Mouse (Mus musculus) hindbrain, embryonic 12.5 days (tissue): ENCODE data around the gene Gak. TPM values are rescaled to one million over a fixed set of nuclear protein-coding genes. Genes with fewer than 3 reads are reported as not detected.

Experiments
- ATAC-seq: fragments of 200-750 bp; cut with Nextera tagmentation; 2 replicates; pipeline ENCODE4 v1.8.0; 2017; ENCODE audit warnings: moderate TSS enrichment; ENCODE audit not compliant: low FRiP score
- H3K27ac ChIP-seq: fragments of 300-500 bp; sonication (generic); 2 replicates; pipeline ENCODE4 v1.5.1; 2016; ENCODE audit warnings: mild to moderate bottlenecking
- H3K27me3 ChIP-seq: fragments of 300-500 bp; sonication (generic); 2 replicates; pipeline ENCODE4 v1.6.1; 2016; ENCODE audit warnings: mild to moderate bottlenecking
- H3K36me3 ChIP-seq: fragments of 300-500 bp; sonication (generic); 2 replicates; pipeline ENCODE4 v1.6.1; 2016; ENCODE audit warnings: mild to moderate bottlenecking
- H3K4me1 ChIP-seq: fragments of 300-500 bp; sonication (generic); 2 replicates; pipeline ENCODE4 v1.6.1; 2016
- H3K4me2 ChIP-seq: fragments of 300-500 bp; sonication (generic); replicated peaks from 2 replicates; pipeline ENCODE4 v1.6.1; 2016; ENCODE audit warnings: mild to moderate bottlenecking
- H3K4me3 ChIP-seq: fragments of 300-500 bp; sonication (generic); 2 replicates; pipeline ENCODE4 v1.5.1; 2016; ENCODE audit warnings: mild to moderate bottlenecking
- H3K9ac ChIP-seq: fragments of 300-500 bp; sonication (generic); 2 replicates; pipeline ENCODE4 v1.6.1; 2016; ENCODE audit warnings: mild to moderate bottlenecking, moderate library complexity
- H3K9me3 ChIP-seq: fragments of 300-500 bp; sonication (generic); replicated peaks from 2 replicates; pipeline ENCODE4 v1.6.1; 2016; ENCODE audit warnings: mild to moderate bottlenecking
- WGBS: fragments of 180-500 bp; shearing (Covaris S2); methylation state at CpG from one replicate; pipeline ENCODE4 v1.1.7; 2016; 5-methylcytosine and 5-hydroxymethylcytosine counted together
- polyA plus RNA-seq: library from polyadenylated mRNA; unstranded; fragments of >200 nt; fragmentation: Nextera tagmentation; extraction: Ambion mirVana; gene quantifications from 2 replicates; pipeline ENCODE4 v1.2.1, GENCODE M21; 2016

Gene Gak
- polyA plus RNA-seq, 1 experiment from 2014 or later, result 54.3 TPM

DNA sequence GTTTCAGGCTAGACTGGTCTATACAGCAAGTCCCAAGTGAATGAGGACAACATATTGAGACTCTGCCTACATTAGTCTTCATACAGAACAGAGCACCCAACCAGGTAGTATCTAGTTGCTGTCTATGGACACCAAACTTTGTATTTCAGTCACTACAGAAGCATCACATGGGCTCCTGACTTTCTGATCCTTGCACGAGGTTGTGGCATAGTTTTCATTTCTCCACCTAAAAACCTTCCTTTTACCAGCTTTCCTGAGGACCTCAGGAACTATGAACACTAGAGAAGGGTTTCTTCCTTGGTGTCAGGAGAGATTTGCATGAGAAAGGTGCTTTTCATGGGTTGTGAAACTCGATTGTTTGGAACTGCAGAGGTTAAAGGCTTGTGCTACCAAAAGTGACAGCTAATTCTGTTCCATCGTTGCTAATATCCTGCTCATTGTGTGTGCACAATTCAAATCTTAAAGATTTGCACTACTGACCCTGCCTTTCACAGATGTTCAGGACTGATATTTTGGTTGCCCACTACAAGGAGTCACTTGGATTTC lies 38.9 kb upstream of the Gak start:
- H3K4me2 ChIP-seq, result peak overlapping the region; percentile 77
- peaks cover 15% of the 10 kb centered on the region for H3K4me1 ChIP-seq
- peak overlapping the region; percentile 85; the same call in 1 of the 2 replicates for H3K27ac ChIP-seq
- H3K36me3 ChIP-seq, result peaks cover 16% of the 10 kb centered on the region
- no peaks in the 10 kb centered on the region for H3K27me3 ChIP-seq
- WGBS, result 12% methylated on average over 3 of the region's 3 CpGs
- H3K4me3 ChIP-seq, result peak overlapping the region; percentile 47
- peak overlapping the region; percentile 68 for H3K9ac ChIP-seq
- no peak for ATAC-seq
- H3K9me3 ChIP-seq, result no peaks in the 10 kb centered on the region

DNA sequence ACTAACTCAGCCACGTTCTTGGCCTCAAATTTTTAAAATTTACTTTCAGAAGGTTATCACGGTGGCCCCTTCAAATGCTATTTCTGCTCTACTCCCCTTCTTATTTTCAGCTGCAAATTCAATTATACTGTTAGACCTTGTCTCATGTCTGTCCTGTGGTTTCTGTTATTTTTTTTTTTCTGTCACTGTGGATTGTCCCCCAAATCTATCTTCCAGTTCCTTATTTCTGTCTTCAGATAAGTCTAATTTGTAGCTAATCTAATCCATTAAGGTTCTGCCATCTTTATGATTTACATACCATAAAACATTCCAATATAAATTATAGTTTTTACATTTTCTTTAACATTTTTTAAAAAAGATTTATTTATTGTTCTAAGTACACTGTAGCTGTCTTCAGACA lies 37.8 kb upstream of the Gak start:
- no peak overlapping the region for H3K4me2 ChIP-seq
- no peak overlapping the region for H3K27ac ChIP-seq
- WGBS, result 80% methylated on average over 2 of the region's 2 CpGs
- no peak for ATAC-seq
- H3K36me3 ChIP-seq, result peaks cover 11% of the 10 kb centered on the region
- H3K27me3 ChIP-seq, result no peaks in the 10 kb centered on the region
- no peaks in the 10 kb centered on the region for H3K9me3 ChIP-seq
- no peak overlapping the region for H3K4me3 ChIP-seq
- H3K9ac ChIP-seq, result no peak overlapping the region
- H3K4me1 ChIP-seq, result peaks cover 15% of the 10 kb centered on the region

DNA sequence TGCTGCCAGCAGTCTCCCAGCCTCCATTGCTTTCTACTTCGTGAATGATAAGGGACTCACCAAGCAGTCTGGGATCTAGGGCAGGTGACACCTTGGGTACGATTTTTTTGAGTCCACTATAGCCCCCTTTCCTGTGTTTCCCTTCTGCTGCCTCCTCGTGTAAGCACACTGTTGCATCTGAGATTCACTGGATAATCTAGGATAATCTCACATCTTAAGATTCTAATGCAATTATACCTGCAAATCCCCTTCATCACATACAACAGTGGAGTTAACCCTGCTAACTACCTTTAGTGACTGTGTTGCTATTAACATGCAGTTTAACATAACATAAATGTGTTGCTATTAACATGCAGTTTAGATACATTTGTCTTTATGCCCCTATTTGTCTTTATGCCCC lies 35.5 kb upstream of the Gak start:
- ATAC-seq, result no peak
- no peak overlapping the region for H3K9ac ChIP-seq
- H3K27me3 ChIP-seq, result no peaks in the 10 kb centered on the region
- H3K9me3 ChIP-seq, result no peaks in the 10 kb centered on the region
- H3K27ac ChIP-seq, result no peak overlapping the region
- no peaks in the 10 kb centered on the region for H3K36me3 ChIP-seq
- WGBS, result 53% methylated on average over 3 of the region's 3 CpGs
- peaks cover 12% of the 10 kb centered on the region for H3K4me1 ChIP-seq
- H3K4me2 ChIP-seq, result no peak overlapping the region
- no peak overlapping the region for H3K4me3 ChIP-seq

DNA sequence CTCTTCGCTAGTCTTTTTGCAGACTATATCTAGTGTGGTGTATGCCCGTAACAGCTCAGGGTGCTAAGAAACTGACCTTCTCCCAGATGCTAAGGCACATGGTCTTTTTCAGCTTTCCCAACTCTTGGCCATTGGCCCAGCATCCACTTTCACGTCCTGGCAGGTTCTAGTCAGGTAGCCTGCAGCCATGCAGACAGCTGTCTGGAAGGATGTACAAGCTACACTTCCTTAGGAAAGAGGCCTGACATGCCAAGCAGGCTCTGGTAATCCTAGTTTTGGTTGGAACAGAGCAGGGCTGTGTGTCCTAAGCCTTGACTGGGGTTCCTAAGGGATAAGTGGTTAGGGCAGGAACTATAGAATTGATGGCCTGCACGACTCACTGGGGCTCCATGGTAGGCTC lies 33.2 kb upstream of the Gak start:
- Histone ChIP-seq H3K4me2 (no peak overlapping the region), H3K27ac (no peak overlapping the region), H3K9me3 (no peaks in the 10 kb centered on the region), H3K27me3 (no peaks in the 10 kb centered on the region), H3K4me1 (peaks cover 14% of the 10 kb centered on the region), H3K4me3 (no peak overlapping the region), H3K9ac (no peak overlapping the region), H3K36me3 (no peaks in the 10 kb centered on the region)
- no peak for ATAC-seq
- 87% methylated on average over 4 of the region's 4 CpGs for WGBS

DNA sequence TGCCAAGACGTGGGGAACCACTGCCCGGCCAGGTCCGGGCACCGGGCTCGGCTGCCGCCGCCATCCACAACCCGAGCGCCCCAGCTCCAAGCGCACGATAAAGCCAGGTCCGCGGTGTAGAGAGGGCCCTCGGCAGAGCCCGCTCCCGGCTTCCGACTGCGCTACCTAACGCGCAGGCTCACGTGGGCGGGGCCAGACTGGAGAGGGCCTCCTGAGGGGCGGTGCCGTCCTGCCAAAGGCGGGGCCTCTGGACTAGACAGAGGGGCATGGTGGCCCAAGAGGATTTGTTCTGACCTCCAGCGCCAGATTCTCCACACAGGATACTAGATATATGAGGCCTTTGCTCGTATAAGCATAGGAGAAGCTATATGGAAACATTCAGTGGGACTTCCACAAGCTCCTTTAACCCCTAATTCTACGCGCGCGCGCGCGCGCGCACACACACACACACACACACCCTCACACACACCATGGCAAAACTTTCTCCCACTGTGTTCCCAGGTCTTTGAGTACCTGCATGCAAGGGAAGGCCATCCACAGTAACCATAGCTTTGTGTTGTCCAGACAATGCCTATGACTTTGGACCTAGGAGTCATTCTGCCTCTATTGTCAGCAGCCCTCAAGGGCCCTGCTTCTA lies 31.2 kb upstream of the Gak start:
- H3K4me2 ChIP-seq, result peak overlapping the region; percentile 87
- H3K27ac ChIP-seq, result peak overlapping the region; percentile 66
- no peaks in the 10 kb centered on the region for H3K27me3 ChIP-seq
- WGBS, result 14% methylated on average over 36 of the region's 36 CpGs
- peaks cover 12% of the 10 kb centered on the region; the same call in 1 of the 2 replicates for H3K36me3 ChIP-seq
- H3K9me3 ChIP-seq, result no peaks in the 10 kb centered on the region
- H3K4me3 ChIP-seq, result peak overlapping the region; percentile 86
- H3K9ac ChIP-seq, result peak overlapping the region; percentile 92
- peaks cover 14% of the 10 kb centered on the region for H3K4me1 ChIP-seq
- peak; percentile 99 for ATAC-seq

DNA sequence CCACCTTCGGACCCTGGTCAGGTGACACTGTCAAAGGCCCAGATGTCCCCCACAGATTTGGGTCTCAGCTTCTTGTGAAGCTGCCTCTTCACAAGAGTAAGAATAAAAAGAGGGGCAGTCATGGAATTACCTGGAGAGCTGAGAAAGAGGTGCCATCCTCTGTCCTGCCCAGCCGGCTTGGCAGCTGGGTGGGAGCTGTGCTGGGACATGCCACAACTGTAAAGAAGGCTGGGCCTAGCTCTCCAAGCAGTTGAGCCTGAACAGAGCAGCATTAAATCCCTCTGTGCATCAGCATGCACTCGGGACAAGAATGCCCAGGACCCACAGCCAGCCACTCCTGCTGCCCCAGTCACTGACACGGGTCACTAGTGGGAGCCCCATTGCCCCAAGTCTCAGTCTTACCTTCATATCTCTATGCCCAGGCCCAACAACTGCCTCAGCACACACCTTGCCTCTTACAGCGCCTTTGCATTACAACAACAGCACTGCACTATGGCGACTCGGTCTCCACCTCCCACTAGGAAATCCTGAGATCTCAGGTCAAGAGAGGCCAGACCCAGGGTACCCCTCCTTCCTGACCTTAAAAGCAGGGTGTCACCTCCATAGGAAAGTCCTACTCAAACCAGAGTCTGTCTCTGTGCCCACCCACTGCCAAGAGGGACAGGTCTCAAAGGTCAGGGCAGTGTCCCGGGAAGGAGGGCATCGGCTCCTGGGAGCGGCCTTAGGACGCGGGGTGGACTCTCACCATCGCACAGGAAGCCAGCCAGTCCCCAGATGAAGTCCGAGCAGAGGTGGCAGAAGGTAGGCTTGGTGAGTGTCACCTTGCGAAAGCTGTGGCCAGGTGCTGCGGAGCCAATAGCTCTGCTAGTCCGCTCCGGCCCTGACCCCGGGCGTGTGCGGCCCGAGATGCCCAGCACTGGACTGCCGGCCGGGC lies 30.4 kb upstream of the Gak start, which contains the start of gene Idua:
Gene Idua, plus strand, starts transcription at position 634 of the 934 bp plus-strand sequence.
- WGBS, result 12% methylated on average over 24 of the region's 24 CpGs
- Histone ChIP-seq H3K4me2 (peak within 1 kb of the TSS; percentile 87), H3K27ac (peak within 1 kb of the TSS; percentile 66), H3K27me3 (no peaks in the 10 kb centered on the region), H3K9me3 (no peaks in the 10 kb centered on the region), H3K9ac (peak within 1 kb of the TSS; percentile 92), H3K36me3 (peaks cover 20% of the 10 kb centered on the region), H3K4me1 (peaks cover 14% of the 10 kb centered on the region), H3K4me3 (peak within 1 kb of the TSS; percentile 86)
- peak; percentile 77 for ATAC-seq

DNA sequence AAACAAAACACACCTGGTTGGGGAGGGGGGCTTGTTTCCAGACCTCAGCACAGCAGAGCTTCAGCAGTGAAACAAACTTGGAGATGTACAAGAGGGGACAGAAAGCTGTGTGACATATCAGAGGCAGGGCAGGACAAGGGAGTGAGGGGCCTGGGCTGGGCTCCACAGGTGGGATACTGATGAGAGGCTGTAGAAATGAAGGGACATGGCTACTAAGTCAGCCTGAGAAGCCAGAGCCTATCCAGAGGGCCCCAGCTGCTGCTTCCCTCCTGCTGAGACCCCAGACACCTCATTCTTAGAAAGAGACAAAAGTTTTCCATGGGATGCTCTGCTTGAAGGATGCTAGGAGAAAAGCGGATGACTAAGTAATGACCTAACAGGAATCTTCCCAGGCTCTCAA lies 29.1 kb upstream of the Gak start:
- Histone ChIP-seq H3K9ac (0 out of 2 replicates have a peak overlapping the region, but pooled peaks have one; percentile 5), H3K4me3 (no peak overlapping the region), H3K4me2 (no peak overlapping the region), H3K27me3 (no peaks in the 10 kb centered on the region), H3K9me3 (no peaks in the 10 kb centered on the region), H3K36me3 (peaks cover 33% of the 10 kb centered on the region), H3K4me1 (peaks cover 14% of the 10 kb centered on the region), H3K27ac (no peak overlapping the region)
- 71% methylated on average over 1 of the region's 1 CpGs for WGBS
- ATAC-seq, result no peak

DNA sequence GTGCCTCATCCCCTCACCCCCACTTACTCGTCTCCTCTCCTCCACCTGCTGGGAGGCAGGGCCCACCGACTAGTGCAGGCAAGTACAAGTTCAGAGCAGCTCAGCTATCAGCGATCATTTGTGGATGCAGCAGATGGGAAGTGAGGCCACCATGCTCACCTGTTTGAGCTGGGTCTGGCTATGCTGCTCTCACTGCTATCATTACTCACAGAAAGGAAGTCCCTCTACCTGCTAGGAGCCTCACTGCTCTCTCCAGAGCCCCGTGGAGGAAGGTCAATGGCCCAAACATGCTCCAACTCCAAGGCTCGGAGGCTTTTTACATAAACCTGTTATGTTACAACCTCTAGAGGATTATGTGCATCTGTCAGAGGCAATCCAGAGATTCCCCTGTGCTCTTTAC lies 27.9 kb upstream of the Gak start:
- no peaks in the 10 kb centered on the region for H3K9me3 ChIP-seq
- H3K27me3 ChIP-seq, result no peaks in the 10 kb centered on the region
- WGBS, result 80% methylated on average over 5 of the region's 5 CpGs
- H3K4me2 ChIP-seq, result no peak overlapping the region
- no peak overlapping the region for H3K9ac ChIP-seq
- H3K27ac ChIP-seq, result no peak overlapping the region
- H3K4me1 ChIP-seq, result peaks cover 14% of the 10 kb centered on the region
- no peak for ATAC-seq
- no peak overlapping the region for H3K4me3 ChIP-seq
- peaks cover 45% of the 10 kb centered on the region for H3K36me3 ChIP-seq

DNA sequence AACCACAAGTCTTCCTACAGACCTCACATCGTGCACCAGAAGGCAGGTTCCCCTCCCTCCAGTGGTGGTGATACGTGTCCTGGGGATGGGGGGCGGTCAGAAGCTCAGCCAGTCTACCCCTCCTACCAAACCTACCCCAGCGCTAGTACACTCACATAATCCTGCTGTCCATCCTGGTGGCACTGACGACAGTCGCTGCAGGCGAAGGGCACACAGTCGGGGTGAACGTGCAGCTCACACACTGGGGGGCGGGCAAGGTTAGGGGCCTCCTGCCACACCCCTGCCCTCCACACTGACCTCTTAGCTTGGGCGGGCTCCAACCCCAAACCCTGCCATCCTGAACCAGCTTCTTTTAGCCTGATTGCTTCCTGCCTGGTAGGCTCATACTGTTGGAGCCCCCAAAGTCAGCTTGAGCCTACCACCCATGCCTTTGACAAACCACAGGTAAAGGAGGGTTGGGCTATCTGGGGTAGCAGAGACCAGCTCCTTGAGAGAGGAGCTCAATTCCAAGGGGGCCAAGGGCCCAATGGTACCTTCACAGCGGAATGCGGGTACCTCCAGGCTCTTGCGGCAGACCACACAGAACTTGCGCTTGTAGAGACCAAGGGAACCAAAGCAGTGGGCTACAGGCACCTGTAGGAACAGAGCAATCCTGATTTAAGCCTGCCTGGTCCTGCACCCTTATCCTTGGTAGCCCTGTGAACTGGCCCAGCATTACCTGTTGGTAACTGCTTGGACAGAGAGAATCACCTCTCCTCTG lies 26.5 kb upstream of the Gak start:
- Histone ChIP-seq H3K4me1 (peaks cover 14% of the 10 kb centered on the region), H3K36me3 (peaks cover 52% of the 10 kb centered on the region), H3K4me2 (no peak overlapping the region), H3K9me3 (no peaks in the 10 kb centered on the region), H3K27me3 (no peaks in the 10 kb centered on the region), H3K9ac (no peak overlapping the region), H3K27ac (no peak overlapping the region), H3K4me3 (no peak overlapping the region)
- ATAC-seq, result no peak
- 91% methylated on average over 15 of the region's 15 CpGs for WGBS

DNA sequence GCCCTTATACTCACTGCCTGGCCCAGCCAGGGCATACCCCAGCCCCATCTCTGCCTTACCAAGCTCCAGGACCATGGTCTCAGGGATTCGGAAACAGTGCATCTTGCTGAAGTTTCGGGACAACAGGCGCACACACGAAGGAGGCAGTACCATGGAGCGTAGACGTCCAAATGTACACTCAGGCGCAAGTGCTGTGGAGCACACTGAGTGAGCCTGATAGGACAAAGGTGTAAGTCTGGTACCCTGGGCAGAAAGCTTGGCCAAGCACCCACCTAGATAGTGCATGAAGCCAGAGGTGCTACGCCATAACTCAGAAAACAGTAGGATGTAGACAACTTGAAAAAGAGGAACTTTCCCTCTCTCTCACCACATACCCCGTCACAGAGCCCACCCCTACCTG lies 25.8 kb upstream of the Gak start:
- Histone ChIP-seq H3K27me3 (no peaks in the 10 kb centered on the region), H3K9ac (no peak overlapping the region), H3K9me3 (no peaks in the 10 kb centered on the region), H3K4me1 (peaks cover 14% of the 10 kb centered on the region), H3K36me3 (peaks cover 59% of the 10 kb centered on the region), H3K4me3 (no peak overlapping the region), H3K27ac (no peak overlapping the region), H3K4me2 (no peak overlapping the region)
- no peak for ATAC-seq
- WGBS, result 98% methylated on average over 9 of the region's 9 CpGs

DNA sequence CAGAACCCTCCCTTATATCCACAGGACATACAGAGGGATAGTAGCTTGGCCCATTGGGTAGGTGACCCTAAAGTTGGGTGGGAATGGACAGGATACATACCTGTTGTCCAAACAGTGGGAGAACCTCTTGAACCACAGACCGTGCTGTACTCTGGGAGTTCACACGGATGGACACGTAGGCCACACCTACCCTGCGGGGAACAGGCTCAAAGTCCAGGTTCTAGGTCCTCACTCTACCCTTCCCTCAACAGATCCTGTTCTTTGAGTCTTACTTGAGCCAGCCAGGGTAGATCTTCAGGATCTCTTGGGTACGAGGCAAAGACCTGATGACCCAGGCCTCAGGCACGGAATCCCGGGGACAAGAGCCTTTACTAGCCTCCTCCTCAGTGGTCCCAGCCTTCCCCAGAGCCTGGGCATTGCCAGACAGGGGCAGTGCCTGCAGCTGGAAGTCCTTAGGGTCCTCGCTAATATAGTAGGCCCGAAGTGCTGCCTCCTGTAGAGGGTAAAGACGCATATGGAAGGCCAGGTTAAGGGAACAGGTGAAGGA lies 25.0 kb upstream of the Gak start:
- peaks cover 67% of the 10 kb centered on the region for H3K36me3 ChIP-seq
- H3K9me3 ChIP-seq, result no peaks in the 10 kb centered on the region
- H3K4me3 ChIP-seq, result no peak overlapping the region
- no peak for ATAC-seq
- peaks cover 9% of the 10 kb centered on the region for H3K4me1 ChIP-seq
- H3K4me2 ChIP-seq, result no peak overlapping the region
- no peak overlapping the region for H3K27ac ChIP-seq
- no peaks in the 10 kb centered on the region for H3K27me3 ChIP-seq
- 95% methylated on average over 10 of the region's 10 CpGs for WGBS
- H3K9ac ChIP-seq, result no peak overlapping the region
